Mouse (Mus musculus) effector memory CD4-positive, alpha-beta T cell, adult 5 months (primary cell): ENCODE measurements around the gene Otud5. TPM values are rescaled to one million over a fixed set of nuclear protein-coding genes. Genes with fewer than 3 reads are reported as not detected.

Experiments
- polyA plus RNA-seq: library from polyadenylated mRNA; unstranded; fragments of 100-300 nt; shearing (Covaris generic); gene quantifications from one replicate; pipeline ENCODE4 v1.2.1, GENCODE M21; 2017

Otud5 gene
- 191 TPM for polyA plus RNA-seq

DNA sequence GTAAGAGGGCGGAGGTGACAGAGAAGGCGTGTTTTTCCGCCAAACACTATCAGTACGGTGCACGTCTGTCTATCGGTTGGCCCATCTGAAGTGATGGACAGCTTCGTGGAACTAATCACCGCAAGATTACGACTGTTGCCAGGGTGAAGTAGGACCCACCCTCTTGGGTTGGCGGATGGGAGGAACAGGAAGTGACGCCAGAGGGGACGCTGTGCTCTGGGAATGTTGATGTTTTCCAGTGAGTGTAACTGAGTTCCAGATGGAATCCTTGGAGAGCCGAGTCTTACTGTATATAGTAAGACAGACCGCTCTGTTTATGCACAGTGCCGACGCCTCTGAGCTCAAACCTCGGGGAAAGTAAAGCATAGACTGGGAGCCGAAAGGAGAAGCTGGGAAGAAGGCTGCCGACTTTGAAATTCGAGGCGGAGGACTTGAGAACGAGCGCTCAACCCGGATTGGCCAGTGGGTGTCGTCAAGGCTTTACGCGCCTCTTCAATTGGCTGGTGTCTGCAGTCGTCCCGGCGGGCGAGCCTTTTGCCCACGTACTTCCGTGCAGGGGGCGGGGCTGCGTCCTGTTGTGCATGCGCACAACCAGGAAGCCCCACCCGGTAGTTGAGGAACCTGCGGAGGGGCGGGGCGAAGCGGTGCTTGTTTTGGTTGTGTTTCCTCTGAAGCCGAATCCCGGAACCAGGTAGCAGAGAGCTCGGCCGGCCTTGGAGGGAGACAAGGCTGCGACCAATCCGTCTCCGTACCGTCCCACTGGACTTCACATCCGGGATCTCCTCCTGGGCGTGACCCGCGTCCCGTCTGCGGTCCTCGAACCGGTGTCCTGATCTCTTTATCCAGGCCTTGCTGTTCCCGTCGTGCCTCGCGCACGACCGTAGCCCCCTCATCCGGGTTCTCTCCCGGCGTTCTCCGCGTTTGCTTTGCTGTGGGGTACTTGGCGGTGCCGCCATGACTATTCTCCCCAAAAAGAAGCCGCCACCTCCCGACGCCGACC lies at the start of gene Otud5:
Gene Otud5, plus strand, starts transcription at position 202 of the 1,000 bp plus-strand sequence.

DNA sequence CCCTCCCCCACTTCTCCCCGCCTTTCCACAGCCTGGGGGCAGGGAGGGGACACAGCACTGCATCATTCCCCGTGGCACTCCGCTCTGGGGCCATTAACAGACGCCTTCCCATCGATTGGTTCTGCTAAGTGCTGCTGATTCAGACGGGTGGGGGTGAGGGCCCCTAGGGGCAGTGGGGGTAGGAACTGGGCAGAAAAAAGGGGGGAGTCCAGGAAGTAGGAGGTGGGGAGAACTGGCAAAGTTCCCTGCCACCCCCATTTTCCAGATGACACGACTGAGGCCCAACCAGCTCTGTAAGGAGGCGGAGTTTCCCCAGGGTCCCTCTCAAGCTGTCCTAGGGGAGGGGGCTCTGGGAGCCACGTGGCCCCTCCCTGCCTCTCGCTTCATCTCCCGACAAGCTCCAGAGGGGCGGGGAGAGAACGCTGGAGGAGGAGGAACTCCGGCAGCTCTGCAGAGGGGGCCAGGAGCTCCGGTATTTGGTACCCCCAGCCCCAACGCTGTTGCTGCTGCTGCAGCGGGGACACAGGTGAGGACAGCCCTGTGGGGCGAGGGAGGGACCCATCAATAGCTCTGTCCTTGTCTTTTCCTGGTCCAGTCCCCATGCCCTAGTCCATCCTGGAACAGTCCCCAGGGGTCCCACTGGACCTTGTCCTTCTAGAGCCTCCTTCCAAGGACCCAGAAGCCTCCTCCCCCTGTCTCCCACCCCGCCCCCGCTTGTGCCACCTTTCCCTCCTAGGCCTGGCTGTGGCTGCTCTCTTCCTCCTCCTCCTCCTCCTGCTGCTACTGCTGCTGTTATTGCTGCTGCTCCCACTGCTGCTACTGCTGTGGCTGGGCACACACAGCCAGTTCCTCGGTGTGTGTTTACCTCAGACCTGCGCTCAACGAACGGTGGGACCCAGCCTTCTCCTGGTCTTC lies 19.0 kb upstream of the Otud5 start, which contains the start of gene Kcnd1:
Gene Kcnd1, plus strand, starts transcription at position 425 of the 915 bp plus-strand sequence.

DNA sequence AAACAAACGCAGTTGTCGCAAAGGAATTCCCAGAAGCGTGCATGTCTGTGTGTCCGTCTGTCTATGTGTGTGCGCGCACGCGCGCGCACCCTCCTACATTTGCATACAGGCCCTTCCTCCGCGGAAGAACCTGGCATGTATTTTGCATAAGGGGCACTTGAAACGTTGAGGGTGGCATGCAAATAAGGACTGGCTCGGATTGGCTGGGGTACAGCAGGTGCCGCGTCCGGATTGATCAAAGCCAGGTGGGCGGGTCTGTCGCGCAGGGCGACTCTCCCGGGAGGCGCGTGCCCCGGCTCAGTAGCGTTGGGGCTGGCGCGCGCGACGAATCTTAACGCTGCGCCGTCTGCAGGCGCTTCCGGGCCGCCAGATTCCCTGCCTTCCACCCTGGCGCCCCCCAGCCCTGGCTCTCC lies 36.8 kb downstream of the Otud5 start, which contains the start of gene Pim2:
Gene Pim2, plus strand, starts transcription at position 256 of the 413 bp plus-strand sequence.

DNA sequence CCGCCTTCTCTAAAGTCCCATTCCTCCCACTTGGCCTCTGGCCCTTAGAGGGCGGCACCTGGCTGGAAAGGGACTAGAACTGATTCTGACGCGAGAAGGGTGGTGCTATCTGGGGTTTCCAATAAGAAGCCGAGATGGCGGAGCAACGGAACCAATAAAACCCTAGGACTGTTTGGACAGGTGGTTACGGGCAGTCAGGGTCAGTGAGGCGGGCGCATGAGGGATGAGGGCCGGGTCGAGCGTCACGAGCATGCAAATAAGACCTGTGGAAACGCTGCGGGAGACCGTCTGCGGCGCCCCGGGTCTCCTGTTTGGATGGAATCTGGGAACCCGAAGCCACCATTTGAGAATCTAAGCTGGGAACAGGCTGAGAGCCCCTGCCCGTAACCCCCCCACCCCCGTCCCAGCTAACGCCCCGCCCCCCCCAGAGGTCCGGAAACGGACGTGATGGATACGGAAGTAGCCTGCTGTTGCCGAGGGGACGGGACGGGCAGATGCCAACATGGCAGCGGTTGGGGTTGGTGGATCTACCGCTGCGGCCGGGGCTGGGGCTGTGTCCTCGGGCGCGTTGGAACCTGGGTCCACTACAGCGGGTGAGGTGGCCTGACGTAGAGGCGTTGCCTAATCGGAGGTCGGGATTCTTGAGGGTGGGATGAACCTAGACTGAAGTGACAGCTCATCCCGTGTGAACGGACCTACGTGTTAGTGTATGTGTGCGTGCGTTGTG lies 42.8 kb downstream of the Otud5 start, which contains the start of gene Slc35a2:
Gene Slc35a2, plus strand, starts transcription at position 188 of the 727 bp plus-strand sequence.

DNA sequence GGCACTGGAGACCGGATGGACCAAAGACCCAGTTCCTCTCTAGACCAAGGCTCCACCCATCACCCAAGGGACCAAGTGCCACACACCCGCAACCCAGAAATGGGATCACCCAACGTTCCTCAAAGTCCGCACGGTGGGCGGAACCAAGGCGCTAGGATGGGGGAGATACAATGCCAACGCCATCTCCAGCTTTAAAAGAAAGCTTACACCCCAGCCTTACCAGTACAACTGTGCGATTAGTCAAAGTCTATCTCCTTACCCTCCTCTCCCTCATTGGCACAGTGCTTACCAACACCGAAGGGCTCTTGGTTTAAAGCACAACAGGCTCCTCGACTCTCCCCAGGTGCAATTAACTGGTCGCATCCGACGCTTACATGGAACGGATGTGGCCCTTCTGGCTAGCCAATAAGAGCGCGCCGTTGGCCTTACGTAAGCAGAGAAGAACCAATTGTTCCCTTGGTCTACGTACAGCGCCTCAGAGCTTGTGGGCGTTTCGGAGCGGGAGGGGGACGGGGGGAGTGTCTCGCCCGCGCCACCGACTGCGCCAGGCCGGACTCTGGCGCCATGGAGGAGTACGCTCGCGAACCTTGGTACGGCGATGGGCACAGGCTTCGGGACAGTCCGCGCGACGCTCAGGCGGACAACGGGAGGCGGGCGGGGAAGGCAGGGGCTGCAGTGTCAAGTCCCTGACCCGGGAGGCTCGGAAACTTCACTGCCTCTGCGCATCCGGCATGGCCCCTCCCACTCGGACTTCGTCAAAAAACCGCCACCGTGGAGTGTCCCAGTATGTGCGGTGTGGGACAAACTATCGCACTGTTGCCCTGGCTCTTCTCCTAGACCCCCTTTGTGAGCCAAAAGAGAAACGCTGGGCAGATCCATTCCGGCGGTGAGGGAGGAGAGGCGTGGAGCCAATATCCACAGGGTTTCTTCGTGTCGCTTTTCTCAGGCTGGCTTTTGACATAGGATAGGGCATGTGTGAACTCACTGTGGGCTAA lies 58.0 kb downstream of the Otud5 start, which contains the start of the genes Pqbp1 and Timm17b:
Gene Pqbp1, minus strand, starts transcription at position 390 of the 995 bp plus-strand sequence.
Gene Timm17b, plus strand, starts transcription at position 478 of the 995 bp plus-strand sequence.

DNA sequence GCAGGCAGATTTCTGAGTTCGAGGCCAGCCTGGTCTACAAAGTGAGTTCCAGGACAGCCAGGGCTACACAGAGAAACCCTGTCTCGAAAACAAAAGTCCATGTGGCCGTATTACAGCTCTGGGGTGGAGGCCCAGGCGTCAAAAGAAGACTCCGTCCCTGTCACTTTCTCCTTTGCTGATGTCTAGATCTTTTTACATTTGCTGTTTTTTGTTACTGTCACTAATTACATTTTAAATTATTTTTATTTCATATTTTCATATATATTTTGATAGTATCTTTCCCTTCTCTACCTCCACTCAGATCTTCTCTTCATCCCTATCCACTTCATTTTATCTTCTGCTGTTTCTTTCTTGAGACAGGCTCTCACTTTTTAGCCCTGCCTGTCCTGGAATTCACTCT lies 66.6 kb downstream of the Otud5 start, which contains the start of gene Gm10491:
Gene Gm10491, minus strand, starts transcription at position 101 of the 400 bp plus-strand sequence.

DNA sequence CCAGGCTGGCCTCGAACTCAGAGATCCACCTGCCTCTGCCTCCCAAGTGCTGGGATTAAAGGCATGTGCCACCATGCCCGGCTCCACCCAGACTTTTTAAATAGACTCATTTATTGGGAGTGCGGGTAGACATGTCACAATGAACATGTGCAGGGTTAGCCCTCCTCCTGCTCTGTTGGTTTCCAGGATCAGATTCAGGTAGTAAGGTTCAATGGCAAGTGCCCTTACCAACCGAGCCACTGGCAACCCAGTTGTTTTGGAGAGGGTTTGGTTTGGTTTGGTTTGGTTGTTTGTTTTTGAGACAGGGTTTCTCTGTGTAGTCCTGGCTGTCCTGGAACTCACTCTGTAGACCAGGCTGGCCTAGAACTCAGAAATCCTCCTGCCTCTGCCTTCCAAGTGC lies 68.1 kb downstream of the Otud5 start, which contains the start of gene Gm10490:
Gene Gm10490, plus strand, starts transcription at position 301 of the 400 bp plus-strand sequence.

DNA sequence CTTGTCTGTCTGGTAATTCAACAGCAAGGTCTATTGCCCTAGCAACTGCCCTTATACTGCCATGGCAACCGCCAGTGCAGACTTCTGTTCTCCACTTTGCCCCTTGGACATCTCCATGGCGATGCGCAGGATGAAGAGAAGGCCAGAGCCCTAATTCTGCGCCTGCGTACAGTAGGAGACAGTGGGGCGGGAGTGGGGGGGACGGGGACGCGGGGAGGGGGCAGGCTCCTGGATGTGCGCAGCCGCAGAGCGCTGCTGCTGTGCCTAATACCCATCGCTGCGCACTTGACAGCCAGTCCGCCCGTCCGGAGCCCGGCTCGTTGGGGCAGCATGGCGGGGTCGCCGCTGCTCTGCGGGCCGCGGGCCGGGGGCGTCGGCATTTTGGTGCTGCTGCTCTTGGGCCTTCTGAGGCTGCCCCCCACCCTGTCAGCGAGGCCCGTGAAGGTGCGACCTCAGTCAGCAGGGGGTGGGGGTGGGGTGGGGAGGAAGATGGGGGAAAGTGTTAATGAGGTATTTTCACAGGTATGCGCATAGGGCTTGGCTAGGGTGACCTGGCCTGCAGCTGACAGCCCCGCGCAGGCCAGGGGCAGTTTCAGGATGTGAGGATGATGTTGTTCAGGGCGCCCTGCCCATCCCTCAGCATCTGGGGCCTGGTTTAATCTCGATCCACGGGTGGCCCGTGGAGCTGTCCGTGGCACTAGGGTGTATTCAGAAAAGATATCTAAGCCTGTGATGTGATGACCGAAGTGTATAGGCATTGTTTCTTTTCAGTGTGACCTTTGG lies 78.6 kb downstream of the Otud5 start, which contains the start of gene Pcsk1n:
Gene Pcsk1n, plus strand, starts transcription at position 222 of the 783 bp plus-strand sequence.

Other genes starting within 250 kb of the Otud5 start
- 11.1 TPM for gene Ccdc22, start 235.8 kb upstream of the Otud5 start, polyA plus RNA-seq
- not detected for gene Cacna1f, start 234.3 kb upstream of the Otud5 start, polyA plus RNA-seq
- not detected for gene Syp, start 202.9 kb upstream of the Otud5 start, polyA plus RNA-seq
- gene Prickle3, start 184.1 kb upstream of the Otud5 start, polyA plus RNA-seq = 21.6 TPM
- gene Plp2, start 170.0 kb upstream of the Otud5 start, polyA plus RNA-seq = 30.3 TPM
- not detected for gene Magix, start 160.1 kb upstream of the Otud5 start, polyA plus RNA-seq
- 68.3 TPM for gene Gpkow, start 144.2 kb upstream of the Otud5 start, polyA plus RNA-seq
- 98.4 TPM for gene Wdr45, start 127.0 kb upstream of the Otud5 start, polyA plus RNA-seq
- not detected for gene Gm45208, start 119.1 kb upstream of the Otud5 start, polyA plus RNA-seq
- gene Praf2, start 112.9 kb upstream of the Otud5 start, polyA plus RNA-seq = 19.8 TPM
- gene Ccdc120, start 90.5 kb upstream of the Otud5 start, polyA plus RNA-seq = 0.12 TPM
- 64.9 TPM for gene Tfe3, start 78.8 kb upstream of the Otud5 start, polyA plus RNA-seq
- 104 TPM for gene Gripap1, start 51.6 kb upstream of the Otud5 start, polyA plus RNA-seq
- 0.19 TPM for gene Kcnd1, start 19.1 kb upstream of the Otud5 start, polyA plus RNA-seq
- 233 TPM for gene Pim2, start 36.9 kb downstream of the Otud5 start, polyA plus RNA-seq
- gene Slc35a2, start 42.7 kb downstream of the Otud5 start, polyA plus RNA-seq = 38.7 TPM
- 170 TPM for gene Pqbp1, start 57.9 kb downstream of the Otud5 start, polyA plus RNA-seq
- 101 TPM for gene Timm17b, start 58.0 kb downstream of the Otud5 start, polyA plus RNA-seq
- not detected for gene Gm10491, start 66.5 kb downstream of the Otud5 start, polyA plus RNA-seq
- not detected for gene Gm10490, start 68.2 kb downstream of the Otud5 start, polyA plus RNA-seq
- gene Pcsk1n, start 78.5 kb downstream of the Otud5 start, polyA plus RNA-seq = not detected
- not detected for gene Eras, start 87.2 kb downstream of the Otud5 start, polyA plus RNA-seq
- 12.9 TPM for gene Hdac6, start 106.5 kb downstream of the Otud5 start, polyA plus RNA-seq
- not detected for gene Gata1, start 136.7 kb downstream of the Otud5 start, polyA plus RNA-seq
- not detected for gene Glod5, start 177.1 kb downstream of the Otud5 start, polyA plus RNA-seq
- 22.0 TPM for gene Suv39h1, start 233.4 kb downstream of the Otud5 start, polyA plus RNA-seq
- gene Was, start 249.1 kb downstream of the Otud5 start, polyA plus RNA-seq = 51.5 TPM